7 mouse cellular contexts compared by ENCODE assay signal in the genomic region with DNA sequence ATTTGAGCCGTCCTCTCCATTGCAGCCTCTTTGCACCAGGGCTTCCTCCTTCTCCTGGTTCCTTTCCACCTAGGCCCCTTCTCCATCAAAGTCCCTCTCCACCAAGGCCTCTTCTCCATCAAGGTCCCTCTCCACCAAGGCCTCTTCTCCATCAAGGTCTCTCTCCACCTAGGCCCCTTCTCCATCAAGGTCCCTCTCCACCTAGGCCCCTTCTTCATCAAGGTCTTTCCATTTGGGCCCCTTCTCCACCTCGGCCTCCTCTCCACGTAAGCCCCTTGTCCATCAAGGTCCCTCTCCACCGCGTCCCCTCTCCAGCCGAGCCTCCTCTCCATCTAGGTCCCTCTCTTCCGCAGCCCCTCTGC. TPM values are rescaled to one million over a fixed set of nuclear protein-coding genes. Genes with fewer than 3 reads are reported as not detected.
DNase-seq lines count a peak whose midpoint lies in the region; ATAC-seq lines count a peak whose summit lies in the region.

No protein-coding gene starts in this region.

- H3K36me3 ChIP-seq in lung, embryonic 16.5 days (ENCODE audit: control insufficient read depth, insufficient read depth, low read length): no peaks in the 10 kb centered on the region
- no peaks in the 10 kb centered on the region for H3K36me3 ChIP-seq in embryonic facial prominence, embryonic 15.5 days
- H3K36me3 ChIP-seq in limb, embryonic 11.5 days (ENCODE audit: control insufficient read depth, insufficient read depth, low read length): no peaks in the 10 kb centered on the region
- no peaks in the 10 kb centered on the region for H3K36me3 ChIP-seq in stomach, embryonic 14.5 days (ENCODE audit: control insufficient read depth, insufficient read depth, low read length)

- DNase-seq in lung, postnatal 10 days: no peak
- no peak for DNase-seq in limb, embryonic 11.5 days (ENCODE audit: low spot score)
- DNase-seq in frontal cortex, postnatal 25 days (ENCODE audit: low spot score in 2 of 2): no peak
- no peak for DNase-seq in ovary, postnatal 10 days (ENCODE audit: low spot score)

- peak overlapping the region; percentile 99 for H3K9ac ChIP-seq in lung, embryonic 16.5 days (ENCODE audit: low read length)
- peak overlapping the region; percentile 98 for H3K9ac ChIP-seq in embryonic facial prominence, embryonic 15.5 days
- peak overlapping the region; percentile 100 for H3K9ac ChIP-seq in limb, embryonic 11.5 days (ENCODE audit: low read length)
- H3K9ac ChIP-seq in stomach, embryonic 14.5 days (replicated peaks; ENCODE audit: low read depth, low read length): peak overlapping the region; percentile 100; the same call in 1 of the 2 replicates

- H3K27me3 ChIP-seq in lung, embryonic 16.5 days (ENCODE audit: control insufficient read depth, insufficient read depth, low read depth, low read length): no peaks in the 10 kb centered on the region
- no peaks in the 10 kb centered on the region for H3K27me3 ChIP-seq in embryonic facial prominence, embryonic 15.5 days
- no peaks in the 10 kb centered on the region for H3K27me3 ChIP-seq in limb, embryonic 11.5 days (ENCODE audit: control insufficient read depth, insufficient read depth, low read length)
- H3K27me3 ChIP-seq in stomach, embryonic 14.5 days (ENCODE audit: control insufficient read depth, insufficient read depth, low read length): no peaks in the 10 kb centered on the region

- no peaks in the 10 kb centered on the region for H3K9me3 ChIP-seq in lung, embryonic 16.5 days (ENCODE audit: control insufficient read depth, low read length)
- H3K9me3 ChIP-seq in embryonic facial prominence, embryonic 15.5 days (replicated peaks): no peaks in the 10 kb centered on the region
- no peaks in the 10 kb centered on the region for H3K9me3 ChIP-seq in limb, embryonic 11.5 days (ENCODE audit: control insufficient read depth, low read length)
- H3K9me3 ChIP-seq in stomach, embryonic 14.5 days (ENCODE audit: control insufficient read depth, low read depth, low read length): no peaks in the 10 kb centered on the region

- peak overlapping the region; percentile 94 for H3K4me2 ChIP-seq in lung, embryonic 16.5 days (ENCODE audit: low read depth, low read length)
- H3K4me2 ChIP-seq in embryonic facial prominence, embryonic 15.5 days (replicated peaks): peak overlapping the region; percentile 80
- H3K4me2 ChIP-seq in limb, embryonic 11.5 days (ENCODE audit: low read depth, severe bottlenecking): peak overlapping the region; percentile 80
- peak overlapping the region; percentile 93 for H3K4me2 ChIP-seq in stomach, embryonic 14.5 days (replicated peaks; ENCODE audit: low read depth, low read length)

- peak overlapping the region; percentile 99 for H3K27ac ChIP-seq in lung, embryonic 16.5 days (ENCODE audit: low read length)
- H3K27ac ChIP-seq in embryonic facial prominence, embryonic 15.5 days (replicated peaks): peak overlapping the region; percentile 99
- H3K27ac ChIP-seq in limb, embryonic 11.5 days (replicated peaks; ENCODE audit: low read depth, low read length): peak overlapping the region; percentile 99
- peak overlapping the region; percentile 78 for H3K27ac ChIP-seq in stomach, embryonic 14.5 days (ENCODE audit: low read length)

- peak overlapping the region; percentile 73 for H3K4me3 ChIP-seq in lung, embryonic 16.5 days (ENCODE audit: low read length)
- H3K4me3 ChIP-seq in embryonic facial prominence, embryonic 15.5 days (replicated peaks): peak overlapping the region; percentile 77
- H3K4me3 ChIP-seq in limb, embryonic 11.5 days (ENCODE audit: low read depth, low read length): peak overlapping the region; percentile 77
- peak overlapping the region; percentile 75 for H3K4me3 ChIP-seq in stomach, embryonic 14.5 days (ENCODE audit: low read depth, low read length)

- peaks cover 33% of the 10 kb centered on the region for H3K4me1 ChIP-seq in lung, embryonic 16.5 days (replicated peaks; ENCODE audit: control insufficient read depth, insufficient read depth, low read length)
- H3K4me1 ChIP-seq in embryonic facial prominence, embryonic 15.5 days: peaks cover 44% of the 10 kb centered on the region
- peaks cover 32% of the 10 kb centered on the region for H3K4me1 ChIP-seq in limb, embryonic 11.5 days (ENCODE audit: control insufficient read depth, insufficient read depth, low read length)
- H3K4me1 ChIP-seq in stomach, embryonic 14.5 days (ENCODE audit: control insufficient read depth, insufficient read depth, low read length): peaks cover 31% of the 10 kb centered on the region

- no peak for ATAC-seq in lung, embryonic 16.5 days (ENCODE audit: low read depth)
- ATAC-seq in embryonic facial prominence, embryonic 15.5 days (ENCODE audit: insufficient number of reproducible peaks, low FRiP score, low TSS enrichment, low read depth): no peak
- peak; percentile 67 for ATAC-seq in limb, embryonic 11.5 days (ENCODE audit: insufficient number of reproducible peaks, low FRiP score, low TSS enrichment, low read depth)
- ATAC-seq in stomach, embryonic 14.5 days (ENCODE audit: insufficient number of reproducible peaks, insufficient read depth, low FRiP score, low read depth): no peak; the same call in 1 of the 2 replicates

- 4% methylated on average over 7 of the region's 7 CpGs for WGBS in lung, embryonic 16.5 days
- WGBS in embryonic facial prominence, embryonic 15.5 days: 7% methylated on average over 7 of the region's 7 CpGs
- 4% methylated on average over 7 of the region's 7 CpGs for WGBS in limb, embryonic 11.5 days
- WGBS in stomach, embryonic 14.5 days: 7% methylated on average over 7 of the region's 7 CpGs

RNA-seq across cellular contexts. Expression of gene Prrc2b, which starts 0.3 kb away (rescaled TPM):
- polyA plus RNA-seq in lung, embryonic 16.5 days (2015; fragmentation: Nextera tagmentation; extraction: Ambion mirVana): 24.7 and 26.9 TPM in 2 replicates
- polyA plus RNA-seq in embryonic facial prominence, embryonic 15.5 days (2015; fragmentation: Nextera tagmentation; extraction: Ambion mirVana): 54.0 and 56.2 TPM in 2 replicates
- 62.5 and 72.5 TPM in 2 replicates for polyA plus RNA-seq in limb, embryonic 11.5 days (2014; fragmentation: Nextera tagmentation; extraction: Ambion mirVana)
- 54.2 and 59.8 TPM in 2 replicates for polyA plus RNA-seq in stomach, embryonic 14.5 days (2014; fragmentation: Nextera tagmentation; extraction: Ambion mirVana)

RNA-seq across cellular contexts. Expression of gene Plpp7, which starts 55.2 kb away (rescaled TPM):
- 3.6 and 3.9 TPM in 2 replicates for polyA plus RNA-seq in lung, embryonic 16.5 days (2015; fragmentation: Nextera tagmentation; extraction: Ambion mirVana)
- polyA plus RNA-seq in embryonic facial prominence, embryonic 15.5 days (2015; fragmentation: Nextera tagmentation; extraction: Ambion mirVana): 9.4 and 10.0 TPM in 2 replicates
- polyA plus RNA-seq in limb, embryonic 11.5 days (2014; fragmentation: Nextera tagmentation; extraction: Ambion mirVana): 2.7 and 3.8 TPM in 2 replicates
- polyA plus RNA-seq in stomach, embryonic 14.5 days (2014; fragmentation: Nextera tagmentation; extraction: Ambion mirVana): 3.3 and 4.5 TPM in 2 replicates
